In genomic region chr6:121055496-121055895, GRCm38 (mm10) we compare ENCODE assay signal across 23 mouse cellular contexts.
DNase-seq lines count a peak whose midpoint lies in the region; ATAC-seq lines count a peak whose summit lies in the region.
"Had no signal": no experiment of that assay in that cellular context is flagged by ENCODE, and none has a peak within 500 bp of the region (broad histone marks: within the 10 kb centered on the region; RNA-seq: fewer than 3 reads in every experiment).

No protein-coding gene starts in this region.

- H3K4me1 ChIP-seq in heart, embryonic 12.5 days (replicated peaks) = peaks cover 74% of the 10 kb centered on the region
- H3K4me1 ChIP-seq in lung, embryonic 15.5 days = peaks cover 53% of the 10 kb centered on the region
- peaks cover 36% of the 10 kb centered on the region for H3K4me1 ChIP-seq in embryonic facial prominence, embryonic 13.5 days
- H3K4me1 ChIP-seq: midbrain, embryonic 15.5 days had no signal

- no peak overlapping the region for H3K9ac ChIP-seq in heart, embryonic 12.5 days
- no peak overlapping the region for H3K9ac ChIP-seq in lung, embryonic 15.5 days
- no peak overlapping the region for H3K9ac ChIP-seq in embryonic facial prominence, embryonic 13.5 days
- H3K9ac ChIP-seq: forebrain, postnatal 0 days; limb, embryonic 12.5 days; liver, postnatal 0 days; midbrain, embryonic 15.5 days had no signal

- no peak overlapping the region for H3K4me3 ChIP-seq in heart, embryonic 12.5 days
- H3K4me3 ChIP-seq in lung, embryonic 15.5 days = no peak overlapping the region
- H3K4me3 ChIP-seq in embryonic facial prominence, embryonic 13.5 days = no peak overlapping the region
- H3K4me3 ChIP-seq: limb, embryonic 12.5 days; midbrain, embryonic 15.5 days had no signal

- H3K27me3 ChIP-seq in heart, embryonic 12.5 days (replicated peaks) = no peaks in the 10 kb centered on the region
- no peaks in the 10 kb centered on the region for H3K27me3 ChIP-seq in lung, embryonic 15.5 days
- no peaks in the 10 kb centered on the region for H3K27me3 ChIP-seq in embryonic facial prominence, embryonic 13.5 days
- H3K27me3 ChIP-seq: limb, embryonic 12.5 days; midbrain, embryonic 15.5 days had no signal

- 38% methylated on average over 3 of the region's 3 CpGs for WGBS in heart, embryonic 12.5 days
- WGBS in lung, embryonic 15.5 days = 24% methylated on average over 3 of the region's 3 CpGs
- WGBS in embryonic facial prominence, embryonic 13.5 days = 35% methylated on average over 3 of the region's 3 CpGs

- peak overlapping the region; percentile 52 for H3K27ac ChIP-seq in heart, embryonic 12.5 days (ENCODE audit: poor library complexity, severe bottlenecking)
- peak overlapping the region; percentile 2; the same call in 1 of the 2 replicates for H3K27ac ChIP-seq in lung, embryonic 15.5 days
- peak overlapping the region; percentile 48 for H3K27ac ChIP-seq in embryonic facial prominence, embryonic 13.5 days
- H3K27ac ChIP-seq: hindbrain, postnatal 0 days; limb, embryonic 12.5 days; macrophage; midbrain, embryonic 15.5 days had no signal

- H3K36me3 ChIP-seq in heart, embryonic 12.5 days = no peaks in the 10 kb centered on the region
- no peaks in the 10 kb centered on the region for H3K36me3 ChIP-seq in lung, embryonic 15.5 days
- H3K36me3 ChIP-seq in embryonic facial prominence, embryonic 13.5 days = no peaks in the 10 kb centered on the region
- H3K36me3 ChIP-seq: limb, embryonic 12.5 days; midbrain, embryonic 15.5 days had no signal

- DNase-seq in heart, postnatal 25 days (ENCODE audit: low spot score) = no peak
- DNase-seq in lung, postnatal 25 days (ENCODE audit: low spot score) = no peak
- no peak for DNase-seq in ovary, postnatal 36 days (ENCODE audit: low spot score)
- no peak for DNase-seq in urinary bladder, postnatal 36 days (ENCODE audit: low spot score in 2 of 2)
- DNase-seq: adrenal gland, adult 2 months; cerebellum, postnatal 10 days; embryo, embryonic 11 days; forebrain, postnatal 0 days; heart, postnatal 14 days; kidney, adult 18-20 months; kidney, postnatal 14 days; liver, postnatal 0 days; spleen, adult 18-20 months; thymus, adult 18-20 months had no signal

- no peak for ATAC-seq in heart, embryonic 12.5 days (ENCODE audit: insufficient number of reproducible peaks, low FRiP score)
- no peak for ATAC-seq in lung, embryonic 15.5 days (ENCODE audit: borderline replicate concordance, extremely low read depth, low FRiP score, low TSS enrichment)
- ATAC-seq in embryonic facial prominence, embryonic 13.5 days (ENCODE audit: insufficient number of reproducible peaks, insufficient read depth, low FRiP score, low TSS enrichment, low read depth) = no peak
- ATAC-seq: CD4-positive, CD25-positive, alpha-beta regulatory T cell, adult 4 months; forebrain, postnatal 0 days; hindbrain, postnatal 0 days; liver, postnatal 0 days; midbrain, embryonic 15.5 days had no signal

- no peak overlapping the region for H3K4me2 ChIP-seq in heart, embryonic 12.5 days
- no peak overlapping the region for H3K4me2 ChIP-seq in lung, embryonic 15.5 days
- H3K4me2 ChIP-seq in embryonic facial prominence, embryonic 13.5 days = no peak overlapping the region
- H3K4me2 ChIP-seq: limb, embryonic 12.5 days; midbrain, embryonic 15.5 days had no signal

- intact Hi-C loops in heart, postnatal 25 days (cut with DNase I) = no loop called here

- H3K9me3 ChIP-seq in heart, embryonic 12.5 days (replicated peaks) = no peaks in the 10 kb centered on the region
- H3K9me3 ChIP-seq in lung, embryonic 15.5 days = no peaks in the 10 kb centered on the region
- no peaks in the 10 kb centered on the region for H3K9me3 ChIP-seq in embryonic facial prominence, embryonic 13.5 days
- H3K9me3 ChIP-seq: G1E; limb, embryonic 12.5 days; midbrain, embryonic 15.5 days had no signal

Comparison
In these comparisons a context has a peak if more than half of its experiments do, and no peak if none do; other contexts are left out.
1. H3K27ac ChIP-seq: peak in every context shown above with its lines; median percentile 52 in heart, embryonic 12.5 days; 48 in embryonic facial prominence, embryonic 13.5 days; 2 in lung, embryonic 15.5 days.